Mouse (Mus musculus): ENCODE measurements around the gene Adipor2.
"Not testable (repeated sequence)": the region's sequence is repeated elsewhere in the genome, so short reads cannot be mapped to it uniquely, and the experiment has no call there.

Gene Adipor2

DNA sequence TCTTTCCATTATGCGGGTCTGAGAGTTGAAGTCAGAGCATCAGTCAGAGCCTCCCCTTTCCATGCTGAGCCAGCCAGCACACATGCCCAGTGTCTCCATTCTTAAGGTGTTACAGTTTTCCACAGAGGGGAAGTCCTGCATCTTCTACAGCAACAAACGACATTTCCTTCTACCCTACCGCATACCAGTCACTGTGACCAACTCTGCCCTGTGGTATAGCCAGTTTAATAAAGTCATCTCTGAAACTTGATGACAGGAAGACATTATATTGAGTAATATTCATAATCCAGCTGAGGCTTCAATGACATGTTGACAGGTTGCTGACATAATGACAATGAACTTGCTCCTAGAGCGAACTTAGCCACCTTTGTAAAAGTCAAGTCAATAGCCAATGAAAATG, 26.8 kb downstream of the Adipor2 start:
- DNase-seq (ENCODE audit: low spot score in 2 of 2): no peak

DNA sequence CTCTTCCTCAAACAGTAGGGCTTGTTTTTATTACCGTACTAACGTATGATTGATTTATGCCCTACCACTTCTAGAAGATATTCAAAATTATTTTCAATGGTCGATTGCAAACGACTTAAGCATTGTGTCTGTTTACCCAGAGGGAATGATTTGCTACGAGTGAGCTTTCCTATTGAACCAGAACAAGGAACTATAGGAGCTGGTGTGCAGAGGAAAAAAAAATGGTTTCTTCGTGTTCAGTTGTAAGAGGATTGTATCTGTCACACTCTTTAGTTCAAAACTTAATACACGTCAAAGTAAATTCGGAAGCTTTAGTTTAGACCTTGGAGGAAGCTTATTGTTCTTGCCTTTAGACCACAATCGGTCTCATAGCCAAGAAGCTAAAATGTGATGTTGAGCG, 28.4 kb downstream of the Adipor2 start:
- no peak for DNase-seq (ENCODE audit: low spot score in 2 of 2)

GRCm38 (mm10) chr6:119388650-119389012, 28.9 kb downstream of the Adipor2 start:
- DNase-seq (ENCODE audit: low spot score in 2 of 2): peak; percentile 93 to 95

GRCm38 (mm10) chr6:119387801-119388649, 29.5 kb downstream of the Adipor2 start:
- DNase-seq (ENCODE audit: low spot score in 2 of 2): no peak

DNA sequence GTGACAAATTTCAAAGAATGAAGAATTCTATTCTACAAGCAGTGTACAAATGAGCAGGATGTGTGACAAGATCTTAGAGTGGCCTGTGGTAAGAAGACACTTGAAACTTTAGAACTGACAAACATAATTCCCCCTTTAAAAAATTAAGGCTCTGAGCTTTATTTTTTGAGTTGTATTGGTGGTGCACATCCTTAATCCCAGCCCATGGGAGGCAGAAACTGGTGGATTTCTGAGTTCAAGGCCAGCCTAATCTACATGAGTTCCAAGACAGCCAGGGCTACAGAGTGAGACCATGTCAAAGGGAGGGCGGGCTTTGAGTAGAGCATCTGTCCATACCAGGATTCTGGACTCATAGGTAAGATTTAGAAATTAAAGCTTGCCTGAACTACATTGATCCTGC, 30.7 kb downstream of the Adipor2 start:
- no peak for DNase-seq (ENCODE audit: low spot score in 2 of 2)

- no peak for DNase-seq (ENCODE audit: low spot score in 2 of 2)
Measured at GRCm38 (mm10) chr6:119386421-119386820, 31.1 kb downstream of the Adipor2 start.

DNA sequence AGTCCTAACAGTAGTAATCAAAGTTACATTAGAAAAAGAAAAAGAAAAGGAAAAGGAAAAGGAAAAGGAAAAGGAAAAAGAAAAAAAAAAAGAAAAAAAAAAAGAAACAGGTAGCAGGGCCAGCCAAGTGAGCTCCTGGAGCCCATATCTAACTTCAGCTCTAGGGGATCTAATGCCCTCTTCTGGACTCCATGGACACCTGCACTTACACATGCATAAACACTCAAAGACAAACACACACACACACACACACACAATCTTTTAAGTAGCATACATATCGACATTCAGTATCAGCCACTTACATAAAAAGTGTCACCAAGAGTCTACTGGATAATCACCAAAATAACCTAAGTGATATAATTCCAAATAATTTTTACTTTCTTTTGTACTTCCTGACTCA, 31.8 kb downstream of the Adipor2 start:
- DNase-seq (ENCODE audit: low spot score in 2 of 2): no peak

- no peak for DNase-seq (ENCODE audit: low spot score in 2 of 2)
Measured at GRCm38 (mm10) chr6:119378631-119379030, 38.9 kb downstream of the Adipor2 start.

DNA sequence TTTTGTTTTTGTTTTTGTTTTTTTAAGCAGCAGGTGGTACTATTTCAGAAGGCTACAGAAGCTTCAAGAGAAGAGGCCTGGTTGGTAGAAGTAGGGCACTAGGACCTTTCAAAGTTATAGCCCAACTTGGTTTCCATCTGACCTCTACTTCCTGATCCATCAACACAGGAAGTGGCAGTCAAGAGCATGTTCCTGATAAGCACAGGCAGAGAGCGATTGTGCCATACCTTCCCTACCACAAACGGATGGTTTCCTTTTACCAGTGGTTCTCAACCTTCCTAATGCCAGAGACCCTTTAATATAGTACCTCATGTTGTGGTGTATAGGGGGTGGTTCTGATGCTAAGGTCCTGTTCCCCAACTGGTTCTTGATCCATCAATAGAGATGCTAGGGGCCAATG, 39.9 kb downstream of the Adipor2 start:
- no peak for DNase-seq (ENCODE audit: low spot score in 2 of 2)

DNA sequence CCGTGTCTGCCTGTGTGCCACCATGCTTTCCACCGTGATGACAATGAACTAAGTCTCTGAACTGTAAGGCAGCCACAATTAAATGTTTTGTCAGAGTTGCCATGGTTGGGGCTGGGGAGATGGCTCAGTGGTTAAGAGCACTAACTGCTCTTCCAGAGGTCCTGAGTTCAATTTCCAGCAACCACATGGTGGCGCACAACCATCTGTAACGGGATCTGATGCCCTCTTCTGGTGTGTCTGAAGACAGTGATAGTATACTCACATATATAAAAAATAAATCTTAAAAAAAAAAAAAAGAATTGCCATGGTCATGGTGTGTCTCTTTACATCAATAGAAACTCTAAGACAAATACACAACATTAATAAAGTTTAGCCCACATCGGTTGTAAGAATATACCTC, 42.5 kb downstream of the Adipor2 start:
- DNase-seq (ENCODE audit: low spot score in 2 of 2): no peak

DNA sequence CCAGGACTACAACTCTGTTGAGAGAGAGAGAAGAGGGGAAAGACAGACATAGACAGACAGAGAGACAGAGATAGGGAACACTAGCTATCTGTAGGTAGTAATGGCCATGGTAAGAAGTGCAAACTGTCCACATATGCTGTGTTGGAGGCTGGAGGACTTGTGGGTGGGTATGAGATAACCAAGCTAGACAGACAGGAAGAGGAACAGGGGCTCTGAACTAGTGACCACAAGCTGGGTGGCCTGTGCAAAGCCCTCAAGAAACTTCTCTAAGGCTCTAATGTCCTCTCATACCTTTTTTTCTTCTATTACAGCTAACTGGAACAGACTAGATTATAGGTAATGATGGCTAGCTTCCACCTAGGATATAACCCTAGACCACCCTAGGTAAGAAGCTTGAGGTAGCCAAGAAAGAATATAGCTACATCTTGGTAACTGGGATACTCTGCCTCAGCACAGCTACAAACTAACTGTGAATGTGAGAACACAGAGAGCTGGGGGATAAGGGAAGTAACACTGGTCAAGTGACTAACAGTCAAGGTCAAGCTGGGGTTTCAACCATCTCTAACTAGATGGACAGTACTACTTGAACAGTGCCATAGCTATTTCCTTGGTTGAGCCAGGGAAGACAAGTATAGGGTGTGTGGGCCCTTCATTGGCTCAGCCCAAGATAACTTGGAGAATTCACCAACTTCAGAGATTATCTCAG, 44.4 kb downstream of the Adipor2 start:
- DNase-seq (ENCODE audit: low spot score in 2 of 2): no peak

DNA sequence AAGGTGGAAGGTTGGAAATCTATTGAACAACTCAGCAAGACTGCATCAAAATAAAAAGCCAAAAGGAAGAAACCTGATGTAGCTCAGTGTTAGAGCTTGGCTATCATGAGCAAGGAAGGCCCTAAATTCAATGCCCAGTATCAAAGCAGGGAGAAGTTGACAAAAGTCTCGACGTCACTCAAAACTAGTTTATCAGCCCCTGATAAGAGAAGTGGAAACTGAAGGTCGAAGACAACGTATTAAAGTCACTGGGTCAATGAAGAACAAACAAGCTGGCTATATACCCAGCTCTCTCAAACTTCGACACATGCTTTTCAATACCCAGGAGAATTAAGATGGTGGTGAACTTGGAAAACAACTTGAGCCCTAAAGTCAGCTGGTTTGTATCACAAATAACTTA, 45.3 kb downstream of the Adipor2 start:
- no peak for DNase-seq (ENCODE audit: low spot score in 2 of 2)

- no peak for DNase-seq (ENCODE audit: low spot score in 2 of 2)
Measured at GRCm38 (mm10) chr6:119371624-119372023, 45.9 kb downstream of the Adipor2 start.

- DNase-seq (ENCODE audit: low spot score in 2 of 2): no peak
Measured at GRCm38 (mm10) chr6:119367382-119367781, 50.1 kb downstream of the Adipor2 start.

DNA sequence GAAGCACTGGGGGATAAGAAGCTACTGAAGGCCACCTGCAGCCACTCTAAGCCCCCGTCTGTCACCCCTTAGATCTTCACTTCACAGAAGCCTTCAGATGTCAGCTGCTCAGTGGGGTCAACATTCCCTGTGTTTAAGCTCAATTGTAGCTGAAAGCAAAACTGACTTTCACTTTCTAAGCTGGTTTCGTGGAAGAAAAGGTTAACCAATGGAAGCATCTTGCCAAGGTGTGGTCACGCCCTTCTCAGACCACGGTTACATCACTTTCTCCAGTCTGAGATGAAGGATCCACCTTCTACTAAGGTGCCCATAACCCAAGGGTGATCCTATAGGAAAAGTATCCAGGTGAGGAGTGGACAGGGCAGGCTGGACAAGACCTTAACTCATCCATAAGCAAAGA, 50.7 kb downstream of the Adipor2 start:
- DNase-seq (ENCODE audit: low spot score in 2 of 2): not testable (repeated sequence)

DNA sequence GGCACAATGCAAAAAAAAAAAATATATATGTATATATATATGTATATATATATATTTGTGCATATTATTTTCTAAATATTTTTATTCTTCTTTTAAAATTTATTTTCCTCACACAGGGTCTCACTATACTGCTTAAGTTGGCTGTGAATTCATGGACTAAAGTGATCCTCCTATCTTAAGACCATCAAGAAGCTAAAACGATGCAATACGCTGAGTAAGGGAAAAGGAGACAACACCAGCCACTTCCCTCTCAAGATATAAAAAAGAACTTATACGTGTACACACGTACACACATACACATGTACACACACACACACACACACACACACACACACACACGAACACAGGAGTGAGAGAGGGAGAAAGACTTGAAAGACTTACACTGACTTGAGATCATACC, 53.9 kb downstream of the Adipor2 start:
- DNase-seq (ENCODE audit: low spot score in 2 of 2): no peak

- no peak for DNase-seq (ENCODE audit: low spot score in 2 of 2)
Measured at GRCm38 (mm10) chr6:119360925-119361702, 56.4 kb downstream of the Adipor2 start.

DNA sequence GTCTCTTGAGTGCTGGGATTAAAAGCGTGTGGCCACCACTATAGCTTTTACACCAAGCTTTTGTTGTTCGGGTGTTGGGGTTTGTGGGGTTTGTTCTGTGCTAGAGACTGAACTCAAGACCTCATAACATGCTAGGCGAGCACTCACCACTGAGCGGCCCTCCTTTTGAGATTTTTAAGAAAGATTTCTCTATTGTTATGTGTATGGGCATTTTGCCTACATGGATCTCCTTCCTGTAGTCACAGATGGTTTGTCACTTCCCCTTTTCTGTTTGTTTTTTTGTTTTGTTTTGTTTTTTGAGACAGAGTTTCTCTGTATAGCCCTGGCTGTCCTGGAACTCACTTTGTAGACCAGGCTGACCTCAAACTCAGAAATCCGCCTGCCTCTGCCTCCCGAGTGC, 57.3 kb downstream of the Adipor2 start:
- DNase-seq (ENCODE audit: low spot score in 2 of 2): not testable (repeated sequence)

- DNase-seq (ENCODE audit: low spot score in 2 of 2): no peak
Measured at GRCm38 (mm10) chr6:119358020-119358571, 59.4 kb downstream of the Adipor2 start.

DNA sequence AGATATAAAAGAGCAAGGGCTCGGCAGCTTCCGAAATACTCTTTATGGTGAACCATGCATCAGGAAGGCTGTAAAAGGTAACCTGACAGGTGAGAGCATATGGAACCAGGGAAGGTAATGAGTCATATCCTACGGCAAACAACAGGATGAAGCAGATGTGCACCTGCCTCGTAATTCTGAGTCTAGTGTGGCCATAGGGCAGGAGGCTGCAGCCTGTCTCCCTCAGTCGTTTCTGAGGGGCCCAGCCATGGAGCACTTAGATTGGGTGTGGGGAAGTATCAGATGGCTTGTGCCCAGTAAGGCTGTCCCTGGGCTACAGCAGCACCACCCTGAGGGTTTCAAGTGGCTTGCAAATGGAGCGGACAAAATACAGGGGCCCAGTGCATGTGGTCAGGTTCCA, 65.0 kb downstream of the Adipor2 start:
- DNase-seq (ENCODE audit: low spot score in 2 of 2): no peak

GRCm38 (mm10) chr6:119351656-119352055, 65.8 kb downstream of the Adipor2 start:
- DNase-seq (ENCODE audit: low spot score in 2 of 2): no peak

DNA sequence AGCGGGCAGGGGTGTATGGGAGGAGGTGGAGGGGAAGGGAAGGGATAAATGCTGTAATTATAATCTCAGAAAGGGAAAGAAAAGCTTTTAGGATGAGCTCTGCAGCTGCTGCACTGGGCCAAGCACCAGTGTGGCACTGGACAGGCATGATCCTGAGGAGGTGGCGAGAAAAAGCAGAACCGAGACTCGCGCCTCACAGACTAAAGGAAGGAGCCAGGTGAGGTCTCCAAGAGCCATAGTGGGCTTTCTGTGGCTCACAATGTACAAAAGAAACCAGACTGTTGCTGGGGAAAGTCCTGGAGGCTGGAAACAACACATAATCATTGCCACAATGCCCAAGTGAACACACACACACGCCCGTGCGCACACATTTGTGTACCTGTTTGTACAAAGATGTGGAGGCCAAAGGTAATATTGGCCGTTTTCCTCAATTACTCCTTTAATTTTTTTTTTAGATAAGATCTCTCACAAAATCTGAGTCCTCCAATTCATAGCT, 66.8 kb downstream of the Adipor2 start:
- DNase-seq (ENCODE audit: low spot score in 2 of 2): no peak
